In genomic region chr9:48073096-48073495, GRCm38 (mm10) we compare ENCODE assay signal across 27 mouse cellular contexts.
DNase-seq lines count a peak whose midpoint lies in the region; ATAC-seq lines count a peak whose summit lies in the region.
"Had no signal": no experiment of that assay in that cellular context is flagged by ENCODE, and none has a peak within 500 bp of the region (broad histone marks: within the 10 kb centered on the region; RNA-seq: fewer than 3 reads in every experiment).

No protein-coding gene starts in this region.

- no peak overlapping the region for H3K27ac ChIP-seq in neural tube, embryonic 15.5 days (replicated peaks)
- H3K27ac ChIP-seq: forebrain, embryonic 13.5 days; hindbrain, embryonic 10.5 days; hindbrain, embryonic 15.5 days; liver, embryonic 12.5 days; midbrain, embryonic 12.5 days; neural tube, embryonic 13.5 days; stomach, embryonic 15.5 days had no signal

- peak; percentile 46 for DNase-seq in left cerebral cortex, adult 11 months (ENCODE audit: low spot score)
- DNase-seq in left cerebral cortex, postnatal 10 days (ENCODE audit: extremely low spot score in 1 of 2, low spot score in 2 of 2) = no peak
- DNase-seq in right cerebral cortex, postnatal 25 days = peak; percentile 64
- DNase-seq in right cerebral cortex, postnatal 10 days (ENCODE audit: low spot score in 2 of 2) = no peak
- peak; percentile 58 to 76 for DNase-seq in left cerebral cortex, adult 9 months (ENCODE audit: low spot score in 2 of 2)
- peak; percentile 81 for DNase-seq in telencephalon, adult 2 months (ENCODE audit: low read depth, low spot score)
- no peak for DNase-seq in urinary bladder, postnatal 36 days (ENCODE audit: low spot score in 2 of 2)
- DNase-seq: cerebellum, adult 11 months; cerebellum, adult 9-10 months; cerebellum, postnatal 36 days; gastrocnemius, postnatal 14 days; heart, postnatal 14 days; kidney, adult 11 months; kidney, postnatal 14 days; liver, postnatal 0 days; lung, postnatal 36 days; thymus, adult 18-20 months; thymus, postnatal 4 days had no signal

- no peaks in the 10 kb centered on the region for H3K36me3 ChIP-seq in neural tube, embryonic 15.5 days
- H3K36me3 ChIP-seq: hindbrain, embryonic 10.5 days; hindbrain, embryonic 15.5 days; liver, embryonic 12.5 days; midbrain, embryonic 12.5 days; neural tube, embryonic 13.5 days; stomach, embryonic 15.5 days had no signal

- no peaks in the 10 kb centered on the region for H3K27me3 ChIP-seq in neural tube, embryonic 15.5 days (replicated peaks)
- H3K27me3 ChIP-seq: hindbrain, embryonic 15.5 days; liver, embryonic 12.5 days; midbrain, embryonic 12.5 days; neural tube, embryonic 13.5 days; stomach, embryonic 15.5 days had no signal

- ATAC-seq in neural tube, embryonic 15.5 days (ENCODE audit: low FRiP score) = no peak
- ATAC-seq: forebrain, embryonic 13.5 days; inflammation-experienced regulatory T-cells, adult 6 months; liver, embryonic 12.5 days; liver, postnatal 0 days had no signal

- H3K9ac ChIP-seq in neural tube, embryonic 15.5 days (replicated peaks) = no peak overlapping the region
- H3K9ac ChIP-seq: forebrain, embryonic 13.5 days; hindbrain, embryonic 15.5 days; liver, embryonic 12.5 days; liver, postnatal 0 days; midbrain, embryonic 12.5 days; neural tube, embryonic 13.5 days; stomach, embryonic 15.5 days had no signal

- no peak overlapping the region for H3K4me3 ChIP-seq in neural tube, embryonic 15.5 days (replicated peaks)
- H3K4me3 ChIP-seq: forebrain, embryonic 13.5 days; hindbrain, embryonic 10.5 days; hindbrain, embryonic 15.5 days; liver, embryonic 12.5 days; midbrain, embryonic 12.5 days; neural tube, embryonic 13.5 days; stomach, embryonic 15.5 days had no signal

- H3K4me2 ChIP-seq in neural tube, embryonic 15.5 days = no peak overlapping the region
- H3K4me2 ChIP-seq: forebrain, embryonic 13.5 days; hindbrain, embryonic 15.5 days; liver, embryonic 12.5 days; midbrain, embryonic 12.5 days; neural tube, embryonic 13.5 days; stomach, embryonic 15.5 days had no signal

- no peaks in the 10 kb centered on the region for H3K4me1 ChIP-seq in neural tube, embryonic 15.5 days
- H3K4me1 ChIP-seq: hindbrain, embryonic 10.5 days; hindbrain, embryonic 15.5 days; liver, embryonic 12.5 days; midbrain, embryonic 12.5 days; neural tube, embryonic 13.5 days; stomach, embryonic 15.5 days had no signal

- intact Hi-C loops in left cerebral cortex, postnatal 10 days (cut with DNase I) = no loop called here

- 67% methylated on average over 2 of the region's 2 CpGs for WGBS in neural tube, embryonic 15.5 days

- no peaks in the 10 kb centered on the region for H3K9me3 ChIP-seq in neural tube, embryonic 15.5 days (replicated peaks)
- H3K9me3 ChIP-seq: forebrain, embryonic 13.5 days; hindbrain, embryonic 10.5 days; hindbrain, embryonic 15.5 days; liver, embryonic 12.5 days; midbrain, embryonic 12.5 days; neural tube, embryonic 13.5 days; stomach, embryonic 15.5 days had no signal

Comparison
In these comparisons a context has a peak if more than half of its experiments do, and no peak if none do; other contexts are left out.
1. DNase-seq: peak in left cerebral cortex, adult 11 months (single experiment), right cerebral cortex, postnatal 25 days (single experiment), left cerebral cortex, adult 9 months (2 of 2) and telencephalon, adult 2 months (single experiment); none in left cerebral cortex, postnatal 10 days (0 of 2), right cerebral cortex, postnatal 10 days (0 of 2) and urinary bladder, postnatal 36 days (0 of 2).